Mouse (Mus musculus) embryonic fibroblast, embryonic 13.5 days (primary cell): ENCODE results near the gene Gm5415.

ENCODE experiments used
- CTCF ChIP-seq: IDR thresholded peaks from 2 replicates; pipeline ENCODE4 v1.5.1; 2011; ENCODE audit warnings: mild to moderate bottlenecking, control low read depth, low read length, moderate library complexity, borderline replicate concordance; ENCODE audit not compliant: insufficient read depth
- POLR2A ChIP-seq: IDR thresholded peaks from 2 replicates; pipeline ENCODE4 v1.6.1; 2011; ENCODE audit warnings: low read depth, mild to moderate bottlenecking, control low read depth, low read length, moderate library complexity

- TF ChIP-seq POLR2A (no peak), CTCF (no peak)
Measured at GRCm38 (mm10) chr1:32553459-32553858, 6.4 kb upstream of the Gm5415 start.
